Mouse (Mus musculus) myocyte (in vitro differentiated cells): ENCODE data around the gene Miip.

Source experiments
- E2F4 ChIP-seq: IDR thresholded peaks from one replicate; pipeline ENCODE4 v1.6.1; 2011; ENCODE audit warnings: mild to moderate bottlenecking, control low read depth, moderate library complexity; ENCODE audit not compliant: insufficient read depth
- MAX ChIP-seq: IDR thresholded peaks from one replicate; pipeline ENCODE4 v1.6.1; 2011; ENCODE audit warnings: low read depth, mild to moderate bottlenecking, control low read depth
- POLR2A ChIP-seq: IDR thresholded peaks from one replicate; pipeline ENCODE4 v1.6.1; 2011; ENCODE audit warnings: low read depth, mild to moderate bottlenecking, control low read depth, moderate library complexity; ENCODE audit not compliant: insufficient read length
- REST ChIP-seq: IDR thresholded peaks from one replicate; pipeline ENCODE4 v1.6.1; 2011; ENCODE audit warnings: mild to moderate bottlenecking, control low read depth, moderate library complexity; ENCODE audit not compliant: insufficient read depth, insufficient read length
- TCF12 ChIP-seq: IDR thresholded peaks from one replicate; pipeline ENCODE4 v1.6.1; 2011; ENCODE audit warnings: mild to moderate bottlenecking, control low read depth; ENCODE audit not compliant: poor library complexity, insufficient read depth, severe bottlenecking
- USF1 ChIP-seq: IDR thresholded peaks from one replicate; pipeline ENCODE4 v1.6.1; 2011; ENCODE audit warnings: low read depth, mild to moderate bottlenecking, control low read depth, moderate library complexity

DNA sequence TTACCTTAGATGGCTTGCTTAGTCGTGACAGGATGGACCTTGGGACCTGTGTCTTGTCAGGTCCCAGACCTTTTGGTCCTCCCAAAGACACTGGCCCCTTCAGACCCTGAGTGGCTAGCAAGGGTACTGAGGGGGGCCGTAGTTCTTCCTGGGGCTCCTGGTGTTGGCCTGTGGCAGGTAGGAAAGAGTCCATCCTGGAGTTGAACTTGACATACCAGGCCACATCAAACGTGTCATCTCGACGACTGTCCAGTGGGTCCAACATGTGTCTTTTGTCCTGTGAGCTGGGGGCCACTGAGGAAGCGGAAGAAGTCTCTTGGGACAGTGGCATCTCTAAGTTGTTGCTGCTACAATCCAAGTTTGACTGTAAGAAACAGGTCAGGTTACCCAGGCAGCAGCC lies 3.0 kb downstream of the Miip start:
- TF ChIP-seq POLR2A (no peak), TCF12 (no peak), REST (no peak), MAX (no peak), USF1 (no peak), E2F4 (no peak)
